Mouse (Mus musculus) bone marrow macrophage, adult 2 months (primary cell): ENCODE measurements at regions not wholly inside any gene's neighbourhood (a gene's known extent, or its start where the extent isn't known, plus 50 kb on each side); places are given as distances from the start of the nearest gene placed in this dataset.

Source experiments
- CTCF ChIP-seq: IDR thresholded peaks from 2 replicates; pipeline ENCODE4 v1.5.1; 2012; ENCODE audit warnings: low read depth, mild to moderate bottlenecking, low read length, moderate library complexity
- POLR2A ChIP-seq: IDR thresholded peaks from 2 replicates; pipeline ENCODE4 v1.6.1; 2012; ENCODE audit warnings: mild to moderate bottlenecking, low read depth, low read length, borderline replicate concordance

- TF ChIP-seq CTCF (no peak), POLR2A (no peak)
Observed at GRCm38 (mm10) chr3:38389647-38390046, 95.0 kb downstream of the Ankrd50 start.
